Comparison of ENCODE assay signal across 29 mouse cellular contexts in the genomic region with DNA sequence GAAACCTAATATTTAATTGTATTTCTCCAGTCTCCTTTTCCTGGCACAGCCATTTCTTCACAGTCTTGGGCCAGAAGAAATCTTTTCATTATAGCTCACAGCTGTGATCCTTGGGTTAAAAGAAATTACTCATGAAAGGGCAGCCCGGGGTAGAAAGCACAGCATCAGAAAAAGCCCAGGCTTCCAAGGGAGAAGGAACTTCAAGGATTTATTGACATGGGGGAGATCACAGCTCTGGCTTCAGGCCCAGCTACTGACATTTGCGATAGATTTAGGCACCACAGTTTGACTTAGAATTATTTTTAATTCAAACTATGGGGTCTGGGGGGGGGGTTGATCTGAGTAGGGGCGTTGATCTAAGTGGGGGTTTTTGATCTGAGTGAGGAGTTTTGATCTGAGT.
DNase-seq lines count a peak whose midpoint lies in the region; ATAC-seq and TF ChIP-seq lines count a peak whose summit lies in the region.
"Had no signal": no experiment of that assay in that cellular context is flagged by ENCODE, and none has a peak within 500 bp of the region (broad histone marks: within the 10 kb centered on the region; RNA-seq: fewer than 3 reads in every experiment).

No protein-coding gene starts in this region.

- H3K27ac ChIP-seq in kidney, embryonic 16.5 days (ENCODE audit: low read length): peak overlapping the region; percentile 12; the same call in 1 of the 2 replicates
- no peak overlapping the region for H3K27ac ChIP-seq in limb, embryonic 14.5 days (replicated peaks; ENCODE audit: low read depth, low read length)
- no peak overlapping the region for H3K27ac ChIP-seq in limb, embryonic 10.5 days
- H3K27ac ChIP-seq in hindbrain, embryonic 11.5 days (ENCODE audit: low read depth, low read length): no peak overlapping the region
- H3K27ac ChIP-seq: embryonic facial prominence, embryonic 13.5 days; forebrain, embryonic 10.5 days; heart, adult 2 months; hindbrain, embryonic 15.5 days; liver, embryonic 14.5 days; macrophage; midbrain, embryonic 15.5 days; neural tube, embryonic 15.5 days had no signal

- no peaks in the 10 kb centered on the region for H3K27me3 ChIP-seq in kidney, embryonic 16.5 days (ENCODE audit: insufficient read depth, low read length)
- no peaks in the 10 kb centered on the region for H3K27me3 ChIP-seq in limb, embryonic 14.5 days (ENCODE audit: control insufficient read depth, insufficient read depth, low read length)
- no peaks in the 10 kb centered on the region for H3K27me3 ChIP-seq in limb, embryonic 10.5 days (ENCODE audit: low read depth, poor library complexity, severe bottlenecking)
- no peaks in the 10 kb centered on the region for H3K27me3 ChIP-seq in hindbrain, embryonic 11.5 days (ENCODE audit: control insufficient read depth, insufficient read depth, low read length)
- H3K27me3 ChIP-seq: embryonic facial prominence, embryonic 13.5 days; heart, embryonic 12.5 days; hindbrain, embryonic 15.5 days; midbrain, embryonic 15.5 days; neural tube, embryonic 15.5 days had no signal

- H3K9me3 ChIP-seq in kidney, embryonic 16.5 days (ENCODE audit: low read length): no peaks in the 10 kb centered on the region
- H3K9me3 ChIP-seq in limb, embryonic 14.5 days (ENCODE audit: control insufficient read depth, low read length): no peaks in the 10 kb centered on the region
- no peaks in the 10 kb centered on the region for H3K9me3 ChIP-seq in limb, embryonic 10.5 days (replicated peaks)
- no peaks in the 10 kb centered on the region for H3K9me3 ChIP-seq in hindbrain, embryonic 11.5 days (ENCODE audit: control insufficient read depth, low read length)
- H3K9me3 ChIP-seq: embryonic facial prominence, embryonic 13.5 days; forebrain, embryonic 10.5 days; heart, embryonic 12.5 days; hindbrain, embryonic 15.5 days; midbrain, embryonic 15.5 days; neural tube, embryonic 15.5 days had no signal

- no peak for TF ChIP-seq POLR2A in limb, embryonic 14.5 days (IDR thresholded peaks at IDR 0.05; ENCODE audit: borderline replicate concordance, extremely low read depth, insufficient read depth, insufficient read length)

- no peak overlapping the region for H3K4me2 ChIP-seq in kidney, embryonic 16.5 days (replicated peaks; ENCODE audit: low read depth, low read length)
- no peak overlapping the region for H3K4me2 ChIP-seq in limb, embryonic 14.5 days (replicated peaks; ENCODE audit: low read depth, low read length, severe bottlenecking)
- H3K4me2 ChIP-seq in hindbrain, embryonic 11.5 days (replicated peaks; ENCODE audit: low read depth, low read length): no peak overlapping the region
- H3K4me2 ChIP-seq: embryonic facial prominence, embryonic 13.5 days; heart, embryonic 12.5 days; hindbrain, embryonic 15.5 days; midbrain, embryonic 15.5 days; neural tube, embryonic 15.5 days had no signal

- no peaks in the 10 kb centered on the region for H3K36me3 ChIP-seq in kidney, embryonic 16.5 days (ENCODE audit: insufficient read depth, low read length)
- H3K36me3 ChIP-seq in limb, embryonic 14.5 days (ENCODE audit: control insufficient read depth, insufficient read depth, low read length): no peaks in the 10 kb centered on the region
- H3K36me3 ChIP-seq in limb, embryonic 10.5 days: no peaks in the 10 kb centered on the region
- no peaks in the 10 kb centered on the region for H3K36me3 ChIP-seq in hindbrain, embryonic 11.5 days (ENCODE audit: control insufficient read depth, insufficient read depth, low read length)
- H3K36me3 ChIP-seq: embryonic facial prominence, embryonic 13.5 days; forebrain, embryonic 10.5 days; heart, embryonic 12.5 days; hindbrain, embryonic 15.5 days; midbrain, embryonic 15.5 days; neural tube, embryonic 15.5 days had no signal

- no peaks in the 10 kb centered on the region for H3K4me1 ChIP-seq in kidney, embryonic 16.5 days (ENCODE audit: insufficient read depth, low read length)
- H3K4me1 ChIP-seq in limb, embryonic 14.5 days (ENCODE audit: control insufficient read depth, insufficient read depth, low read length): no peaks in the 10 kb centered on the region
- peaks cover 9% of the 10 kb centered on the region; the same call in 1 of the 2 replicates for H3K4me1 ChIP-seq in limb, embryonic 10.5 days
- H3K4me1 ChIP-seq in hindbrain, embryonic 11.5 days (replicated peaks; ENCODE audit: control insufficient read depth, insufficient read depth, low read length): no peaks in the 10 kb centered on the region
- H3K4me1 ChIP-seq: embryonic facial prominence, embryonic 13.5 days; heart, embryonic 12.5 days; midbrain, embryonic 15.5 days had no signal

- 50% methylated on average over 3 of the region's 3 CpGs for WGBS in kidney, embryonic 16.5 days
- 59% methylated on average over 3 of the region's 3 CpGs for WGBS in limb, embryonic 14.5 days
- WGBS in limb, embryonic 10.5 days: 87% methylated on average over 3 of the region's 3 CpGs
- WGBS in hindbrain, embryonic 11.5 days: 81% methylated on average over 3 of the region's 3 CpGs

- no peak overlapping the region for H3K9ac ChIP-seq in kidney, embryonic 16.5 days (replicated peaks; ENCODE audit: low read length)
- H3K9ac ChIP-seq in limb, embryonic 14.5 days (ENCODE audit: low read depth, low read length, severe bottlenecking): no peak overlapping the region
- H3K9ac ChIP-seq in hindbrain, embryonic 11.5 days (ENCODE audit: low read depth, low read length): no peak overlapping the region
- H3K9ac ChIP-seq: embryonic facial prominence, embryonic 13.5 days; forebrain, postnatal 0 days; heart, embryonic 12.5 days; hindbrain, embryonic 15.5 days; liver, embryonic 14.5 days; midbrain, embryonic 15.5 days; neural tube, embryonic 15.5 days had no signal

- DNase-seq in kidney, adult 18-20 months: no peak
- peak; percentile 10 for DNase-seq in limb, embryonic 14.5 days (ENCODE audit: low spot score)
- DNase-seq in limb, embryonic 10.5 days (ENCODE audit: low spot score): no peak
- DNase-seq in lung, postnatal 10 days: peak; percentile 3
- no peak for DNase-seq in lung, postnatal 4 days
- DNase-seq in hindbrain, embryonic 11.5 days (ENCODE audit: low spot score): no peak
- DNase-seq: adrenal gland, postnatal 14 days; cerebellum, adult 18-20 months; cerebellum, postnatal 10 days; forebrain, postnatal 0 days; heart, adult 2 months; heart, postnatal 4 days; layer of hippocampus, postnatal 36 days; left cerebral cortex, postnatal 4 days; liver; retina, postnatal 1 day; right cerebral cortex, postnatal 14 days; thymus, postnatal 4 days had no signal

- H3K4me3 ChIP-seq in kidney, embryonic 16.5 days (ENCODE audit: low read length): no peak overlapping the region
- H3K4me3 ChIP-seq in limb, embryonic 14.5 days (replicated peaks; ENCODE audit: low read length): no peak overlapping the region
- H3K4me3 ChIP-seq in limb, embryonic 10.5 days: no peak overlapping the region
- no peak overlapping the region for H3K4me3 ChIP-seq in hindbrain, embryonic 11.5 days (ENCODE audit: low read depth, low read length)
- H3K4me3 ChIP-seq: embryonic facial prominence, embryonic 13.5 days; forebrain, embryonic 10.5 days; heart, adult 2 months; heart, embryonic 12.5 days; hindbrain, embryonic 15.5 days; midbrain, embryonic 15.5 days; neural tube, embryonic 15.5 days had no signal

- peak; percentile 54 for ATAC-seq in kidney, embryonic 16.5 days (ENCODE audit: low FRiP score, low TSS enrichment)
- ATAC-seq in limb, embryonic 14.5 days (ENCODE audit: low FRiP score, low read depth): no peak; the same call in 1 of the 2 replicates
- no peak for ATAC-seq in hindbrain, embryonic 11.5 days (ENCODE audit: low FRiP score)
- ATAC-seq: CD4-positive, CD25-positive, alpha-beta regulatory T cell, adult 4 months; forebrain, postnatal 0 days; inflammation-experienced regulatory T-cells, adult 6 months; midbrain, embryonic 15.5 days had no signal

Comparison
In these comparisons a context has a peak if more than half of its experiments do, and no peak if none do; other contexts are left out.
1. DNase-seq: peak in limb, embryonic 14.5 days (single experiment) and lung, postnatal 10 days (single experiment); none in kidney, adult 18-20 months (single experiment), limb, embryonic 10.5 days (single experiment), lung, postnatal 4 days (0 of 2) and hindbrain, embryonic 11.5 days (single experiment).